In genomic region chr5:139077311-139078155, GRCm38 (mm10) we compare ENCODE assay signal across 10 mouse cellular contexts.
DNase-seq lines count a peak whose midpoint lies in the region; ATAC-seq and TF ChIP-seq lines count a peak whose summit lies in the region.
"Had no signal": no experiment of that assay in that cellular context is flagged by ENCODE, and none has a peak within 500 bp of the region (broad histone marks: within the 10 kb centered on the region; RNA-seq: fewer than 3 reads in every experiment).

No protein-coding gene starts in this region.

- 53% methylated on average over 11 of the region's 11 CpGs for WGBS in hindbrain, embryonic 14.5 days
- WGBS in hindbrain, embryonic 16.5 days: 48% methylated on average over 11 of the region's 11 CpGs
- 52% methylated on average over 11 of the region's 11 CpGs for WGBS in neural tube, embryonic 14.5 days
- WGBS in limb, embryonic 14.5 days: 34% methylated on average over 11 of the region's 11 CpGs

- no peak overlapping the region for H3K9ac ChIP-seq in hindbrain, embryonic 14.5 days
- no peak overlapping the region for H3K9ac ChIP-seq in hindbrain, embryonic 16.5 days (ENCODE audit: low read depth, low read length)
- no peak overlapping the region for H3K9ac ChIP-seq in neural tube, embryonic 14.5 days (replicated peaks; ENCODE audit: low read depth, low read length)
- H3K9ac ChIP-seq in limb, embryonic 14.5 days (ENCODE audit: low read depth, low read length, severe bottlenecking): no peak overlapping the region

- H3K27me3 ChIP-seq in hindbrain, embryonic 14.5 days (ENCODE audit: control insufficient read depth, insufficient read depth, low read length): no peaks in the 10 kb centered on the region
- H3K27me3 ChIP-seq in hindbrain, embryonic 16.5 days (replicated peaks; ENCODE audit: control insufficient read depth, insufficient read depth, low read length): no peaks in the 10 kb centered on the region
- H3K27me3 ChIP-seq in neural tube, embryonic 14.5 days (ENCODE audit: control insufficient read depth, insufficient read depth, low read length): no peaks in the 10 kb centered on the region
- H3K27me3 ChIP-seq in limb, embryonic 14.5 days (ENCODE audit: control insufficient read depth, insufficient read depth, low read length): no peaks in the 10 kb centered on the region

- H3K9me3 ChIP-seq in hindbrain, embryonic 14.5 days (ENCODE audit: control insufficient read depth, low read length): no peaks in the 10 kb centered on the region
- H3K9me3 ChIP-seq in hindbrain, embryonic 16.5 days (ENCODE audit: control insufficient read depth, low read length): no peaks in the 10 kb centered on the region
- no peaks in the 10 kb centered on the region for H3K9me3 ChIP-seq in neural tube, embryonic 14.5 days (ENCODE audit: control insufficient read depth, low read length)
- no peaks in the 10 kb centered on the region for H3K9me3 ChIP-seq in limb, embryonic 14.5 days (ENCODE audit: control insufficient read depth, low read length)
- H3K9me3 ChIP-seq: G1E had no signal

- H3K4me2 ChIP-seq in hindbrain, embryonic 14.5 days (replicated peaks): no peak overlapping the region
- H3K4me2 ChIP-seq in hindbrain, embryonic 16.5 days (ENCODE audit: low read length): no peak overlapping the region
- no peak overlapping the region for H3K4me2 ChIP-seq in neural tube, embryonic 14.5 days (ENCODE audit: low read depth, low read length)
- H3K4me2 ChIP-seq in limb, embryonic 14.5 days (replicated peaks; ENCODE audit: low read depth, low read length, severe bottlenecking): no peak overlapping the region

- no peaks in the 10 kb centered on the region for H3K36me3 ChIP-seq in hindbrain, embryonic 14.5 days (replicated peaks; ENCODE audit: control insufficient read depth, insufficient read depth)
- H3K36me3 ChIP-seq in hindbrain, embryonic 16.5 days (ENCODE audit: control insufficient read depth, insufficient read depth, low read length): no peaks in the 10 kb centered on the region
- H3K36me3 ChIP-seq in neural tube, embryonic 14.5 days (ENCODE audit: control insufficient read depth, insufficient read depth, low read length): no peaks in the 10 kb centered on the region
- H3K36me3 ChIP-seq in limb, embryonic 14.5 days (ENCODE audit: control insufficient read depth, insufficient read depth, low read length): no peaks in the 10 kb centered on the region
- H3K36me3 ChIP-seq: G1E had no signal

- TF ChIP-seq POLR2A in limb, embryonic 14.5 days (IDR thresholded peaks at IDR 0.05; ENCODE audit: borderline replicate concordance, extremely low read depth, insufficient read depth, insufficient read length): no peak

- no peak overlapping the region for H3K4me3 ChIP-seq in hindbrain, embryonic 14.5 days (replicated peaks; ENCODE audit: low read length)
- H3K4me3 ChIP-seq in hindbrain, embryonic 16.5 days (ENCODE audit: low read length): no peak overlapping the region
- no peak overlapping the region for H3K4me3 ChIP-seq in neural tube, embryonic 14.5 days (ENCODE audit: low read depth, low read length)
- H3K4me3 ChIP-seq in limb, embryonic 14.5 days (replicated peaks; ENCODE audit: low read length): no peak overlapping the region
- H3K4me3 ChIP-seq: erythroblast, embryonic 14.5 days had no signal

- DNase-seq in hindbrain, embryonic 14.5 days (ENCODE audit: low spot score): peak; percentile 34
- no peak for DNase-seq in neural tube, embryonic 10.5 days (ENCODE audit: extremely low spot score, low spot score)
- peak; percentile 63 to 70 for DNase-seq in cerebellum, postnatal 10 days
- peak; percentile 48 for DNase-seq in limb, embryonic 14.5 days (ENCODE audit: low spot score)
- no peak for DNase-seq in layer of hippocampus, adult 9-11 months

- ATAC-seq in hindbrain, embryonic 14.5 days (ENCODE audit: low FRiP score): no peak
- ATAC-seq in hindbrain, embryonic 16.5 days: no peak
- peak; percentile 18; the same call in 1 of the 2 replicates for ATAC-seq in neural tube, embryonic 14.5 days (ENCODE audit: low read depth)
- peak; percentile 57 for ATAC-seq in limb, embryonic 14.5 days (ENCODE audit: low FRiP score, low read depth)
- ATAC-seq: inflammation-experienced regulatory T-cells, adult 6 months had no signal

- H3K27ac ChIP-seq in hindbrain, embryonic 14.5 days: 0 out of 2 replicates have a peak overlapping the region, but pooled peaks have one; percentile 20
- no peak overlapping the region; the same call in 1 of the 2 replicates for H3K27ac ChIP-seq in hindbrain, embryonic 16.5 days (ENCODE audit: low read depth, low read length)
- no peak overlapping the region for H3K27ac ChIP-seq in neural tube, embryonic 14.5 days (ENCODE audit: low read depth, low read length)
- H3K27ac ChIP-seq in limb, embryonic 14.5 days (replicated peaks; ENCODE audit: low read depth, low read length): no peak overlapping the region

- H3K4me1 ChIP-seq in hindbrain, embryonic 14.5 days (replicated peaks; ENCODE audit: control insufficient read depth, insufficient read depth, low read length): peaks cover 29% of the 10 kb centered on the region; the same call in 1 of the 2 replicates
- peaks cover 28% of the 10 kb centered on the region for H3K4me1 ChIP-seq in hindbrain, embryonic 16.5 days (ENCODE audit: control insufficient read depth, insufficient read depth, low read depth, low read length)
- H3K4me1 ChIP-seq in neural tube, embryonic 14.5 days (ENCODE audit: control insufficient read depth, insufficient read depth, low read length): peaks cover 18% of the 10 kb centered on the region
- peaks cover 29% of the 10 kb centered on the region for H3K4me1 ChIP-seq in limb, embryonic 14.5 days (ENCODE audit: control insufficient read depth, insufficient read depth, low read length)

Comparison
In these comparisons a context has a peak if more than half of its experiments do, and no peak if none do; other contexts are left out.
1. ATAC-seq: peak in neural tube, embryonic 14.5 days (single experiment) and limb, embryonic 14.5 days (single experiment); none in hindbrain, embryonic 14.5 days (single experiment) and hindbrain, embryonic 16.5 days (single experiment).
2. DNase-seq: peak in hindbrain, embryonic 14.5 days (single experiment), cerebellum, postnatal 10 days (2 of 2) and limb, embryonic 14.5 days (single experiment); none in neural tube, embryonic 10.5 days (single experiment) and layer of hippocampus, adult 9-11 months (single experiment).